Mouse (Mus musculus): ENCODE measurements around the gene Phactr1. TPM values are rescaled to one million over a fixed set of nuclear protein-coding genes. Genes with fewer than 3 reads are reported as not detected.

The Phactr1 gene
- polyA plus RNA-seq, 2 experiments = 3.6 to 6.7 TPM

DNA sequence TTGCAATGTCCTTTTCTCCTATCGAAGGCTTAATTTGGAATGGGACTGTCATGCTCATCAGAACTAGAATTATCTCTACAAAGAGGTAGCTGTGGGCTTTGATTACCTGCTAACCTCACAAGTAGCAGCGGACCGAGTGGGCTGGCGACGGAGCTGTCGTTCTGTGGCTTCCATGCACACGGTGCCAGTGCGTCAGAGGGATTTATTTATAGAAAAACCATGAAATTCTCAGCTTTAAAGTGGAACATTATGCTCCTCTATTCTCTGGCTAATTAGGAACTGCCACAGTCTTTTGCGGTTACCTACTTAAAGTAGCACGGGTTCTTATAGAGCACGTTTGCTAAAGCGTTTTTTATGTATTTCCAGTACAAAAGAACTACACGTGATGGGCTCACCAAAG is 101.7 kb downstream of the Phactr1 start:
- DNase-seq (ENCODE audit: low spot score) = no peak
- no peak for ATAC-seq (ENCODE audit: low FRiP score, low read depth)
- Histone ChIP-seq H3K36me3 (ENCODE audit: control insufficient read depth, insufficient read depth, low read length) (no peaks in the 10 kb centered on the region), H3K9ac (ENCODE audit: low read depth, low read length, severe bottlenecking) (no peak overlapping the region), H3K9me3 (ENCODE audit: control insufficient read depth, low read length) (no peaks in the 10 kb centered on the region), H3K27me3 (ENCODE audit: control insufficient read depth, insufficient read depth, low read length) (no peaks in the 10 kb centered on the region), H3K27ac (replicated peaks; ENCODE audit: low read depth, low read length) (no peak overlapping the region), H3K4me2 (replicated peaks; ENCODE audit: low read depth, low read length, severe bottlenecking) (no peak overlapping the region), H3K4me3 (replicated peaks; ENCODE audit: low read length) (no peak overlapping the region), H3K4me1 (ENCODE audit: control insufficient read depth, insufficient read depth, low read length) (no peaks in the 10 kb centered on the region)
- 57% methylated on average over 13 of the region's 13 CpGs for WGBS
- no peak for TF ChIP-seq POLR2A (IDR thresholded peaks at IDR 0.05; ENCODE audit: borderline replicate concordance, extremely low read depth, insufficient read depth, insufficient read length)

DNA sequence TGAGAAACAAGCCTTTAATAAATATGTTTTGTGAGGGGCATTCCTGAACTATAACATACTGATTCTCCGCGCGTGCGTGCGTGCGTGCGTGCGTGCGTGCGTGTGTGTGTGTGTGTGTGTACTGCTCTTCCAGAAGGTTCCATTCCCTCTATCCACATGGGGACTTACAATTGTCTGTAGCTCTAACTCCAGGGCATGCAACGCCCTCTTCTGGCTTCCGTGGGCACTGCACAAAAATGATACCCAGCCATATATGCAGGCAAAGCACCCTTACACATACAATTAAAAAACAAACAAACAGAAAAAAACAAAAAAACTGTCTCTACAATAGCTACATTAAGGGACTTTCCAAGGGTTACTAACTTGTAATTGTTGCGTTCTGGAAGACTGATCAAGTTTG is 108.8 kb downstream of the Phactr1 start:
- WGBS = 85% methylated on average over 13 of the region's 13 CpGs
- Histone ChIP-seq H3K9me3 (ENCODE audit: control insufficient read depth, low read length) (no peaks in the 10 kb centered on the region), H3K4me2 (replicated peaks; ENCODE audit: low read depth, low read length, severe bottlenecking) (no peak overlapping the region), H3K27me3 (ENCODE audit: control insufficient read depth, insufficient read depth, low read length) (no peaks in the 10 kb centered on the region), H3K36me3 (ENCODE audit: control insufficient read depth, insufficient read depth, low read length) (no peaks in the 10 kb centered on the region), H3K9ac (ENCODE audit: low read depth, low read length, severe bottlenecking) (no peak overlapping the region), H3K27ac (replicated peaks; ENCODE audit: low read depth, low read length) (no peak overlapping the region), H3K4me1 (ENCODE audit: control insufficient read depth, insufficient read depth, low read length) (no peaks in the 10 kb centered on the region), H3K4me3 (replicated peaks; ENCODE audit: low read length) (no peak overlapping the region)
- ATAC-seq (ENCODE audit: low FRiP score, low read depth) = no peak
- DNase-seq (ENCODE audit: low spot score) = no peak
- no peak for TF ChIP-seq POLR2A (IDR thresholded peaks at IDR 0.05; ENCODE audit: borderline replicate concordance, extremely low read depth, insufficient read depth, insufficient read length)

DNA sequence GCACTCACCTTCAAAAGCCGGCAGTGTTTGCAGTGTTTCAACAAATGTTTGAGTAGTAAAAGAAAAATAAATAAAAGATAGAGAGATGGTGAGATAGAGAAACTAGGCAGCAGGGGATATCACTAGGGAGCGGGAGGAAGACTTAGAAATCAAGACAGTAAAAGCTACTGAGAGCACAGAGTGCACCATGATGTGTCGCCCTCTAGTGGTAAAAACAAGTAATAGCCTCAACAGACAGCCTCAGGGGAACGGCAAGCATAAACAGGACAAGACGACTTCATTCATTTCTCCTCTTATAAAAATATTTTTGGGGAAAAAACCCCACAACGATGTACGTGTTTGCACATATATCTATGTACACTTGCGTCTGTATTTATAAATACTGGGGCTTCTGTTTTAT is 111.9 kb downstream of the Phactr1 start:
- ATAC-seq (ENCODE audit: low FRiP score, low read depth) (no peak), DNase-seq (ENCODE audit: low spot score) (no peak)
- Histone ChIP-seq H3K4me1 (ENCODE audit: control insufficient read depth, insufficient read depth, low read length) (no peaks in the 10 kb centered on the region), H3K9ac (ENCODE audit: low read depth, low read length, severe bottlenecking) (no peak overlapping the region), H3K4me3 (replicated peaks; ENCODE audit: low read length) (no peak overlapping the region), H3K27me3 (ENCODE audit: control insufficient read depth, insufficient read depth, low read length) (no peaks in the 10 kb centered on the region), H3K27ac (replicated peaks; ENCODE audit: low read depth, low read length) (no peak overlapping the region), H3K4me2 (replicated peaks; ENCODE audit: low read depth, low read length, severe bottlenecking) (peak overlapping the region; percentile 2; the same call in 1 of the 2 replicates), H3K9me3 (ENCODE audit: control insufficient read depth, low read length) (no peaks in the 10 kb centered on the region), H3K36me3 (ENCODE audit: control insufficient read depth, insufficient read depth, low read length) (no peaks in the 10 kb centered on the region)
- no peak for TF ChIP-seq POLR2A (IDR thresholded peaks at IDR 0.05; ENCODE audit: borderline replicate concordance, extremely low read depth, insufficient read depth, insufficient read length)
- WGBS = 21% methylated on average over 8 of the region's 8 CpGs

DNA sequence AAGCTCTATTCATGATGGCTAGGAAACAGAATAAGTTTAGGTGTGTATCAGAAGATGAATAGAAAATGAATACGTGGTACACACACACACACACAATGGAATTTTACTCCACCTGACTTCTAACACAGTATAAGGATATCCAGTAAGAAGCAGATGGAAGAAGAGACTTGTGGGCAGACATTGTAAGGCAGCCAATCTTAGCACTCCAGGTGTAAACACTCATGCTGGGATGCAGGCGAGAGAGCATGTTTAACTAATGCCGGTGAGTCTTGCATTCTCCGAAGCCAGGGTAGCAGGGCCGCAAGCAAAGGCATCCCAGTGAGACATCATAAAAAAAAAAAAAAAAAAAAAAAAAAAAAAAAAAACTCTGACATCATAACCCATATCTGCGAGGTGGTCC is 120.1 kb downstream of the Phactr1 start:
- Histone ChIP-seq H3K9me3 (ENCODE audit: control insufficient read depth, low read length) (no peaks in the 10 kb centered on the region), H3K9ac (ENCODE audit: low read depth, low read length, severe bottlenecking) (no peak overlapping the region), H3K4me2 (replicated peaks; ENCODE audit: low read depth, low read length, severe bottlenecking) (no peak overlapping the region), H3K27ac (replicated peaks; ENCODE audit: low read depth, low read length) (no peak overlapping the region), H3K4me1 (ENCODE audit: control insufficient read depth, insufficient read depth, low read length) (no peaks in the 10 kb centered on the region), H3K36me3 (ENCODE audit: control insufficient read depth, insufficient read depth, low read length) (no peaks in the 10 kb centered on the region), H3K27me3 (ENCODE audit: control insufficient read depth, insufficient read depth, low read length) (no peaks in the 10 kb centered on the region), H3K4me3 (replicated peaks; ENCODE audit: low read length) (no peak overlapping the region)
- DNase-seq (ENCODE audit: low spot score) = no peak
- TF ChIP-seq POLR2A (IDR thresholded peaks at IDR 0.05; ENCODE audit: borderline replicate concordance, extremely low read depth, insufficient read depth, insufficient read length) = no peak
- 79% methylated on average over 6 of the region's 6 CpGs for WGBS
- ATAC-seq (ENCODE audit: low FRiP score, low read depth) = no peak

DNA sequence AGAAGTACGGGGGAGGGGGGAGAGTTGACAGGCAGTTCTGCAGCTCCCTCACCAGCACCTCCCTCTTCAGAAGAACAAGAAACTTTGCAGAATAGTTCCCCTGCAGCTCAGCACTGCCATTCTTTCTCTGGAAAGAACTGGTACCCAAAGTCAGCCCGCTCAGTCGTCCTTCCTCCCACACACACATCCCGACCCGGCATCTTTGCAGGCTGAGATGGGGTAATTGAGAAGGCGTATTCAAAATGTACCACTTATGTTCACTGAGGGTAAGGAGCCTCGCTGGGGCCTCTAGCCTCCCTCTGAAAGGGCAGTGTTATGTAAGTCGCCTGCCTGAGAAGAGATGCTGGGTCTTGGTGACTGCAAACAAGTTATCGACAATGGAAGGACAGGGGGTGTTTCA is 123.9 kb downstream of the Phactr1 start:
- 58% methylated on average over 9 of the region's 9 CpGs for WGBS
- no peak for TF ChIP-seq POLR2A (IDR thresholded peaks at IDR 0.05; ENCODE audit: borderline replicate concordance, extremely low read depth, insufficient read depth, insufficient read length)

DNA sequence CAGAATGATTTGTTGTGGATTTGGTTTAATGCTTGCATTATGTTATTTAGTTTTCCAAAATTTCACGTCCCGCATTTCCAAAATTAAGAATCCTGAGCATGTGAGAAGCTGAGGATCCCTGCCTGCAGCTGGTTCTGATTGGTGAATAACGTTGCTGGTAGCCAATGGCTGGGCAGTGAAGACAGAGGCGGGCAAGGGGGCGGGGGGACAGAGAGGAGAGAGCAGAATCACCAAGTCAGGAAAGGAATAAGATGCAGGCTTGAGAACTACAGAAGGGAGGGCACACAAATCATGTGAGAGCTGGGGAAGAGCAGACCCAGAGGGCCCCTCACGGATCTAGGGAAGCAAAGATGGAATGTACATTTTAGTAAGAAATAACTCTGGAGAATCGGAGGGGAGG is 132.3 kb downstream of the Phactr1 start:
- WGBS = 14% methylated on average over 7 of the region's 7 CpGs
- H3K4me2 ChIP-seq (replicated peaks; ENCODE audit: low read depth, low read length, severe bottlenecking) = peak overlapping the region; percentile 33
- TF ChIP-seq POLR2A (IDR thresholded peaks at IDR 0.05; ENCODE audit: borderline replicate concordance, extremely low read depth, insufficient read depth, insufficient read length) = no peak

More for the DNA sequence above, 123.9 kb downstream of the Phactr1 start:
- DNase-seq (ENCODE audit: low spot score) (no peak), ATAC-seq (ENCODE audit: low FRiP score, low read depth) (no peak)
- no peak overlapping the region for H3K4me3 ChIP-seq (replicated peaks; ENCODE audit: low read length)
- no peaks in the 10 kb centered on the region for H3K36me3 ChIP-seq (ENCODE audit: control insufficient read depth, insufficient read depth, low read length)
- H3K9me3 ChIP-seq (ENCODE audit: control insufficient read depth, low read length) = no peaks in the 10 kb centered on the region
- no peak overlapping the region for H3K9ac ChIP-seq (ENCODE audit: low read depth, low read length, severe bottlenecking)
- H3K27ac ChIP-seq (replicated peaks; ENCODE audit: low read depth, low read length) = no peak overlapping the region
- no peak overlapping the region for H3K4me2 ChIP-seq (replicated peaks; ENCODE audit: low read depth, low read length, severe bottlenecking)
- no peaks in the 10 kb centered on the region for H3K4me1 ChIP-seq (ENCODE audit: control insufficient read depth, insufficient read depth, low read length)
- no peaks in the 10 kb centered on the region for H3K27me3 ChIP-seq (ENCODE audit: control insufficient read depth, insufficient read depth, low read length)

More for the DNA sequence above, 132.3 kb downstream of the Phactr1 start:
- no peak overlapping the region for H3K9ac ChIP-seq (ENCODE audit: low read depth, low read length, severe bottlenecking)
- H3K27me3 ChIP-seq (ENCODE audit: control insufficient read depth, insufficient read depth, low read length) = no peaks in the 10 kb centered on the region
- H3K36me3 ChIP-seq (ENCODE audit: control insufficient read depth, insufficient read depth, low read length) = no peaks in the 10 kb centered on the region
- DNase-seq (ENCODE audit: low spot score) = peak; percentile 36
- peak; percentile 77; the same call in 1 of the 2 replicates for ATAC-seq (ENCODE audit: low FRiP score, low read depth)
- H3K27ac ChIP-seq (replicated peaks; ENCODE audit: low read depth, low read length) = no peak overlapping the region
- no peak overlapping the region for H3K4me3 ChIP-seq (replicated peaks; ENCODE audit: low read length)
- H3K9me3 ChIP-seq (ENCODE audit: control insufficient read depth, low read length) = no peaks in the 10 kb centered on the region; the same call in 1 of the 2 replicates
- H3K4me1 ChIP-seq (ENCODE audit: control insufficient read depth, insufficient read depth, low read length) = peaks cover 3% of the 10 kb centered on the region
